Mouse (Mus musculus) gastrocnemius, adult 18-20 months (tissue): Measurements from ENCODE around the gene Cdk2ap2. TPM values are rescaled to one million over a fixed set of nuclear protein-coding genes. Genes with fewer than 3 reads are reported as not detected.
A peak's percentile ranks its signal among the peaks of the same experiment; 100 is the strongest.

Experiments used
- DNase-seq: peaks from one replicate; pipeline ENCODE4 v3.0.0; 2021; ENCODE audit warnings: low spot score
- total RNA-seq, 2 experiments: library from RNA; stranded (reverse); gene quantifications; 2 replicates each; pipeline ENCODE4 v1.2.3; 2021

Gene Cdk2ap2
- total RNA-seq, 2 experiments from 2014 or later, result 18.7 to 19.9 TPM

DNA sequence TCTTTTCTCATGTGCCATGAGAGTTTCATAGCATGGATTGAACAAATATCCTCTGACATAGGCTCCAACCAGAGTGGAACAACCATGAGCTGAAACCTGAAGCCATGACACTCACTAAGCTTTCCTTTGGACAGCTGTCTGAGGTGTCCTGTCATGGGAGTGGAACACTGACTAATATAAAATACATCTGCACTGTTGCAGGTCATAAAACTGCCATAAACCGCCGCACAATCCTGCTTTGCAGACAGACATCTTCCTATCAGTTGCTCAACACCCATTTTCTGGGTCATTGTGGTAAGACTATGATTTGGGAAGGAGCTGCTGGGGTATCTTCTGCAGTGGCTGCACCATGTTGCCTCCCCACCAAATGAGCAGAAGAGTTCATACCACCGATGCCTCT lies 4.2 kb upstream of the Cdk2ap2 start:
- DNase-seq, result no peak

DNA sequence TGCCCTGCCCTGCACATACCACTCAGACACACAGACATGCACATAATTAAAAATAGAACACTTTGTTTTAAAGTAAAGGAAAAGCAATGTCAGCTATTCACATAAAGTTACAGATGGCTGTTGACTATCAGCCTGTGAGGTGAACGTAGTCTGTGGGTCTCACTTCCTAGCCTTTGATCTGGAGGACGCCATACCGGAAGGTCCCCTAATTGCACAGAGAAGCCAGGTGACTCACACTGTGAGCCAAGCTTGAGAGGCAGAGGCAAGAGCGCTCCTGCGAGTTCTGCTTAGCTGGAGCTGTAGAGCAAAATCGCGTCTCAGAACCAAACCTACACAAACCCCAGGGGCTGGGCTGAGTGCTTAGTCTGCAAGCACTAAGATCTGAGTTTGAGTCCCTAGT lies 3.2 kb upstream of the Cdk2ap2 start:
- DNase-seq, result no peak

DNA sequence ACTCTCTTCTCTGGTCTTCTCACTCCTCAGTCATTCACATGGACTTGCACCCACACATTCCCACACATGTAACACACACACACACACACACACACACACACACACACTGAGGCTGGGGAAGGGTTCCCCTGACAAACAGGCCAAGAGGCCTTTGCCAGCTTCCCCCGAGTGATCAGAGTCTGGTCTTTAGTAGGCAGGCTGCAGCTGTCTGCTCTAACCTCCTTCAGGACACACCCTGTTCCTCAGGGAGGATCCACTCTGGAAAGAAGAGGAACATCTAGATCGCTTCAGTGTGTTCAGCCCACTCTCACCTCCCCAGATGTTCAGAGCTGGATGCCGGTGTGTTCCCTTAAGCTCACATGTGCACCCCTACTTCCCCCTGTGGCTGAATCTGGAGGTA lies 2.6 kb upstream of the Cdk2ap2 start:
- DNase-seq, result no peak

DNA sequence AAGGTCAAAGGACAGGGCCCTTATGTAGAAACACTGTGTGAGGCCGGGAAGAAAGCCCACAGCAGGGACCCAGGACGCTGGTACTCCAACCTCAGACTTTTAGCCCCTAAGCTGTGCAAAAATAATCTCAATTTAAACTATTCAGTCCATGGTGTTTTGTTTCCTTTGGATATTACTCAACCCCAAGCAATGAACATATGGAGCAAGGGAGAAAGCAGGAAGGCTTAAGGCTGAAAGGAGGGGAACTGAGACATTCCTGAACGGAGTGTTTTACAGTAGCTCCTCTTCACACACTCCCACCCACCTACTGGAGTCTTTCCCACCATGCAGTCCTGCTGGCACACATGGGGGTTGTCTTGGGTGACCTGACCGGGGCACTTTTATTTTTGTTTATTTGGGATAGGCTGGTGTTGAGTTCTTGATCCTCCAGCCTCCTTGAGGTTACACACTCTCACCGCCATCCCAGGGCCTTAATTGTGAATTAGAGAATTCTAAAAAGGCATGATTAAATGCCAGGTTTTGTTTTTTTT lies 2.1 kb upstream of the Cdk2ap2 start:
- DNase-seq, result no peak

DNA sequence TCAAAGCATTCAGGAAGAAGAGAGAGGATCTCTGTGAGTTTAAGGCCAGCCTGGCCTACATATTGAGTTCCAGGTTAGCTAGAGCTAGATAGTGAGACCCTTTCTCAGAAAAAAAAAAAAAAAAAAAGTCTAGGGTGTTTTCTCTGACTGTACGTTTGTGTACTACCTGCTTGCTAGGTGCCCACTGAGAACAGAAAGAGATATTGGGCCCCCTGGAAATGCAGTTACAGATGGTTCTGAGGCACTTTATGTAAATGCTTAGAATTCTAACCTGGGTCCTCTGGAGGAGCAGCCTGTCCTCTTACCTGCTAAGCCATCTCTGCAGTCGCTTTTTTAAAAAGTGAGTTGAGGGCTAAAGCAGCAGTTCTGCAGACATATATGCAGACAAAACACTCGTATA lies 1.2 kb upstream of the Cdk2ap2 start:
- no peak for DNase-seq

DNA sequence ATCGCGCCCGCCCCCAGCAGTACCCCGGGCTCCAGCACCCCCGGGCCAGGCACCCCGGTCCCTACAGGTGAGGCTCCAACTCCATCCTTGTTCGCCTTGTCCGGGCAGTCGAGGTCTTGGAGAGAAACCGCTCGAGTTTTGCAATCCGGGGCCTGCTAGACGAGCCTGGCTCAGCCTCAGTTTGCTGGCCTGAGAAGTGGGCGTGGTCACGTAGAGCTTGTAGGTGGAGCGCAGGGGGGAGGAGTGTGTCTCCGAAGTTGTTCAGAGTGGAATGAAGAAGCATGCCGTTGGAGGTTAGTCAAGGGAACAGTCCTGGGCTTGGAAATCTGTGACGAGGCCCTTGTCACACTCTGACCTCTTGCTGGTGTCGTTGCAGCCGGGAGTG lies 451 bp downstream of the Cdk2ap2 start:
- DNase-seq, result peak; percentile 86

DNA sequence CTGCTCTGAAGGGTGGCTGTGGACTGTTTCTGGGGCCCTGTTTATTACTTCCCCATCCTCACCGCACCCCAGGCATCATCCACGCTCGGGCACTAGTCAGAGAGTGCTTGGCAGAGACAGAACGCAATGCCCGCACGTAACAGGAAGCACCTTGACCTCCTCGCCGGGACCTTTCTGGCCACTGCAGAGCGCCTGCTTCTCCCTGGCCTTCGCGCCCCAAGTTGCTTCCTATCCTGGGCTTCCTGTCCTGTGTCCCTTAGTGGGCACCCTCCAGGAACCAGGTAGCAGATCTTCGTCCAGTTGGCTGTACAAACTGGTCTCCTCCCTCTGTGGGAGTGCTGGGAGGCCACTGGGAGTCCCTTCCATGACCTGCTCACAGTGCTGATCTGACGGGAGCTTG lies 1.4 kb downstream of the Cdk2ap2 start:
- no peak for DNase-seq

DNA sequence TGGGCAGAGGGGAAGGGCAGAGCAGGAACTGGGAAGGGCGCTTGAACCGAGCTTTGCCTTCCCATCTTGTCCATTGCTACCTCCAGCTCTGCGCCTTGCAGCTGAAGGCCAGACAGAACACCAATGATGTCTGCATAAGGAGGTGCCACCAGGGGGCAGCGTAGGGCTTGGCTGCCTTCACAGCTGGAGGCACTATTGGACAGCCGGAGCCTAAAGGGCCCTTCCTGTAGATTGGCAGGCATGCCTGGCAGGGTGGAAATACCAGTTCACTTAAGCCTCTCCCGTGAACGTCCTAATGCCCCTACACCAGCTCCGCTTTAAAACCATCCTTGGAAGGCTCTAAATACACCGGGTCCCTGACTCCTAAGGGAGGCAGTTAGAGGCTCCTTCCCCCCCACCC lies 2.1 kb downstream of the Cdk2ap2 start:
- peak; percentile 92 for DNase-seq

DNA sequence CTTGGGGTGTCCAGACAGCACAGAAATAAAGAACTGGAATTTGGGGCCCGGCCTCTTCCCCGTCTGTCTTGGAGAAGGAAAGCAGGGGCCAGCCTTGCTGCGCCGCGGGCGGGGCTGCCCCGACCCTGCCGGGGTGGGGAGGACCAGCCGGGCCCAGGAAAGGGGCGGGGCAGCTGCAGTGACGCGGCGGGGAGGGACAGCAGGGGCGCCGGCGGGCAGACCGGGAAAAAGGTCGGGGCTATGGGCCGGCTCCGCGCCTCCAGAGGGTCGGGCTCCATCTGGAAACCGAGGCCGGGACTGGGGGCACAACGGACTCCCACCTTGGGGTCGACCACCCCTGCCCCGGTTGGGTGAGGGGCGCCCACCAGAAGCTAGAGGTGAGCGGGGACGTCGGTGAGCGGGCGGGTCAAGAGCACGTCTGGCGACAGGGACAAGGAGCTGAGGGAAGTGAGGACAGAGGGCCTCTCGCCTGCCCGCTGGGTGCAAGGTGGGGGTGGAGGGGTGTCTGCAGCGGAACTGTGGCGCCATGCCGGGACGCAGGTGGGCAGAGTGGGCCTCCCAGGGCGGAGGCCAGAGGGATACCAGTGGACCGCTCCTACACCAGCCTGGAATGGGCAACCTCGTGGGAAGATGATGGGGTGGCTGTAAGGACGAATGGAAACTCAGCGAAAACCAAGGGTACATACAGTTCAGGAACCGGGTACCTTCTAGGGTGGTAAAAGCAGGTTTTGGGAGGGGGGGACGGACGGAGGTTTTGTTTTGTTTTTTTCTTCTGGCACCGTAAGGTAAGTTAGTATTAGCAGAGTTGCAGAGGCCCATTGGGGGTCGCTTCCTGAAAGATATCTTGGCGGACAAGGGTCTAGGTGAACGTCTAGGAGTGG lies 3.1 kb downstream of the Cdk2ap2 start, which contains the start of gene Pitpnm1:
Gene Pitpnm1, plus strand, starts transcription at position 162 of the 881 bp plus-strand sequence.
- DNase-seq, result peak; percentile 77

DNA sequence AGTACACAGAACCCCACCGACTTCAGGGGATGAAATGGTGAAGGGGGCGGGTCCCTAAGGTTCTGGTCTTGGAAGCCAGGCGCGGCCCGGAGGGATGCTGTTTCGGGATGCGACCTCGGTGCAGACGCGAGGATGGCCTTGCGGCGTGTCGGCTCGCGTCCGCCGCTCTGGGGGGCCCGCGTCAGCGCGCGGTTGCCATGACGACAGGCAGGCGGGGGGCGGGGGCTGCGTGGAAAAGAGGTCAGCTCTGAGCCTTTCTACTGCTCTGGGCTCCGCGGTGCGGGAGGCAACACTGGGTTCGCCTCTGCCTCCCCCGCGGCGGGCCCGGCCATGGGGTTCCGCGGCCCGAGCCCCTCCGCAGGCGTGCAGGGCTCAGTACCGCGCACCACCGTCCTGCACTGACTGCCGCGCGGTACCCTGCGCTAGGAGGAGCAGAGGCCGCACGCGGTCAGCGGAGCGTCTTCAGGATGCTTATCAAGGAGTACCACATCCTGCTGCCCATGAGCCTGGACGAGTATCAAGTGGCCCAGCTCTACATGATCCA lies 3.8 kb downstream of the Cdk2ap2 start:
- DNase-seq, result no peak

DNA sequence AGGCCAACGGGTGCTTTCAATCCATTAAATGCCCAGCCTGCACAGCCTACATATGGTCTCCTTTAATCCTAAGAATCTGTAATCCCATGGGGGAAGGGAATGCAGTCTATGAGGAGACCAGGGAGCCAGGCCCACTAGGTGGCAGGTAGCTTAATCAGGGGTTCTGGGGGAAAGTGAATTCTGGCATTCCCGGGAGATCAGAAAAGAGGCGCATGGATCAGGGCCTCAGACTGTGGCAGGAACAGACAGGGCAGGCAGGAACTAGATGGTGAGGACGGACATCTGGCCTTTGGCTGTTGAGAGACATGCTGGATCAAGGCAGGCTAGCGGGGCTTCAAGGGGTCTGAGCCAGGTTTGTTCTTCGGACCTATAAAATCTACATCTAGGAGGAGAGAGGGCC lies 4.5 kb downstream of the Cdk2ap2 start:
- no peak for DNase-seq

DNA sequence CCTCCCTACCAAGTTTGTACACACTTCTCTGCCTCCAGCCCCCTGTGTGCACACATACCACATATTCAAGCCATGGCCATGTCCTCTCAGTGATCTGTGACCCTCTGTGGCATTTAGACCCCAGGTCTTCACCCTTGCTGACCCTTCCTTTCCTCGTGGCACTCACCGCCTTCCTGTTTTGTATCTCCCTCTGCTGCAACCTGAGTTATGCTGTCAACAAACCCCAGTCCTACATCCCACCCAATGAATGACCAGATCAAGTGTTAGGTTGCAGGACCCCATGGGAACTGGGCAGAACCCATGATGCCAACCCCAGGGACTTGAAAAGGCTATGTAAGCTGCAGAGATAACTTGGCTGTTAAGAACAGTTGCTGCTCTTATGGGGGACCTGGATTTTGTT lies 5.1 kb downstream of the Cdk2ap2 start:
- DNase-seq, result no peak

DNA sequence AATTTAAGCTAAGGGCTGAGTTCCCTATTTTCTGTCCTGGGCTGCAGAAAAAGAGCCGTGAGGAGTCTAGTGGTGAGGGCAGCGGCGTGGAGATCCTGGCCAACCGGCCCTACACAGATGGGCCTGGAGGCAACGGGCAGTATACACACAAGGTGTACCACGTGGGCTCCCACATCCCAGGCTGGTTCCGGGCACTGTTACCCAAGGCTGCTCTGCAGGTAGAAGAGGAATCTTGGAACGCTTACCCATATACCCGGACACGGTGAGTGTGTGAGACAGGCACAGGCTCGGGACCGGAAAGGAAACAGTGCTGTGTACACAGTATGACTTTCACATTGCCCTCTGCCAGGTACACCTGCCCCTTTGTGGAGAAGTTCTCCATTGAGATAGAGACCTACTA lies 5.6 kb downstream of the Cdk2ap2 start:
- no peak for DNase-seq

DNA sequence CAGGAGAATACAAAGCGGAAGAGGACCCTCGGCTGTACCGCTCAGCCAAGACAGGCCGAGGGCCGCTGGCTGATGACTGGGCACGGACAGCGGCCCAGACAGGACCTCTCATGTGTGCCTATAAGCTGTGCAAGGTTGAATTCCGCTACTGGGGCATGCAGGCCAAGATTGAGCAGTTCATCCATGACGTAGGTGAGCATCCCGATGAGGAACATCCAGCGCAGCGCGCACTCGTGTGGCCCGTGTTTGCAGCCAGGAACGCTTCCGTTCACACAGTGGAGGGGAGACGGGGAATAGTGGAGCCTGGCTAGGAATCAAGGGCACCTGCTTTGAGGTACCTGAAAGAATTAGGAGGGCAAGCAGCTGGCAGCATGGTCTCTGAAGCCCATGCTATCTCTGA lies 6.3 kb downstream of the Cdk2ap2 start:
- DNase-seq, result no peak

DNA sequence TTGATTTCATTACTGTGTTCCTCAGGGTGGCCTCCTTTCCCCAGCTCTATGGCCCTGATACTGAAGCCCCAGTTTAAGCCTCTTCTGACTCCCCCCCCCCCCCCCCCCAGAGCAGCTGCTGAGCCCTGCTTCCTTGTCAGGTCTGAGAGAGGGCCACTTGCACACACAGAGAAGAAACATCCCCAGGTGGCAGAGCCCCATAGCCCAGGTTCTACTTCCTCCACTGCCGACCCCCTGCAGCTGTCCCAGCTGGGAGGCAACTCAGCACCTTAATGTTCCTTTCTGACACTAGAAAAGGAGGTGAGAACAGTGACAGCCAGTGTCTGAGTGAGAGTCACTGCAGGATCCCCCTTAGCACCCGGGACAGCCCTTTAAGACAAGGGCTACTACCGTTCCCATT lies 6.8 kb downstream of the Cdk2ap2 start:
- DNase-seq, result no peak

DNA sequence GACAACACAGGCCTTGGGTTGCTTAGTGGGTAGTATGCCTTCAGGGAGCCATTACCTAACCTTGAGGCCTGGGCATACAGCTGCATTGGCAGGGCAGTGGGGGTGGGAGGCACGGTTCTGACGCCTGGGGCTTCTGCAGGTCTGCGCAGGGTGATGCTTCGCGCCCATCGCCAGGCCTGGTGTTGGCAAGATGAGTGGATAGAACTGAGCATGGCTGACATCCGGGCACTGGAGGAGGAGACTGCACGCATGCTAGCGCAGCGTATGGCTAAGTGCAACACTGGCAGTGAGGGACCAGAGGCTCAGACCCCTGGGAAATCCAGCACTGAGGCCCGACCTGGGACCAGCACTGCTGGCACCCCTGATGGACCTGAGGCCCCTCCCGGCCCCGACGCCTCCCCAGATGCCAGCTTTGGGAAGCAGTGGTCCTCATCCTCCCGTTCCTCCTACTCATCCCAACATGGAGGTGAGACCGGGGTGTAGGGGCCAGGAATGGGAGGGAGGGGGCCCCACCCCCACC lies 7.8 kb downstream of the Cdk2ap2 start:
- no peak for DNase-seq

DNA sequence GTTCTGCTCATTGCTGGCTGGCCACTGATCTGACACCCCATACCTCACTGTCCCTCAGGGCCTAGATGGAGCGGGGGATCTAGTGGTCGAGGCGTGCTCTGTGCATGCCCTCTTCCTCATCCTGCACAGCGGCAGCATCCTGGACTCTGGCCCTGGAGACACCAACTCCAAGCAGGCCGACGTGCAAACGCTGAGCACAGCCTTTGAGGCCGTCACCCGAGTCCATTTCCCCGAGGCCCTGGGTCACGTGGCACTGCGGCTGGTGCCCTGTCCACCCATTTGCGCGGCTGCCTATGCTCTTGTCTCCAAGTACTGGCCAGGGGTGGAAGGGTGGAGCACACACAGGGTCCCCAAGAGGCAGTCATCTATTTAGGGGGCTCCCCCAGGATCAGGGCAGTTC lies 9.7 kb downstream of the Cdk2ap2 start:
- DNase-seq, result no peak

DNA sequence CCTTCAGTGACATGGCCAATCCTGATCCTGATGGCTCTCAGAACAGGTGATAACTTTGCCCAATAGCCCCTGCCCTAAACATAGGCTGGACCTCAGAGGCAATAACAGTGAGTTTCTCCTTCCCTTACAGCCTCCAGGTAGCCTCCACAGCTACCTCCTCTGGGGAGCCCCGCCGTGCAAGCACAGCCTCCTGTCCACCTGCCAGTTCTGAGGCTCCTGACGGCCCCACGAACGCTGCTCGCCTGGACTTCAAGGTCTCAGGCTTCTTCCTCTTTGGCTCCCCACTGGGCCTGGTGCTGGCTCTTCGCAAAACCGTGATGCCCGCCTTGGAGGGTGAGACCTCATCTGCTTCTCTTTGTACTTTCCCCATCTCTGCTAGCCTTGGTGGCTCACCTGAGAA lies 11.6 kb downstream of the Cdk2ap2 start:
- no peak for DNase-seq

DNA sequence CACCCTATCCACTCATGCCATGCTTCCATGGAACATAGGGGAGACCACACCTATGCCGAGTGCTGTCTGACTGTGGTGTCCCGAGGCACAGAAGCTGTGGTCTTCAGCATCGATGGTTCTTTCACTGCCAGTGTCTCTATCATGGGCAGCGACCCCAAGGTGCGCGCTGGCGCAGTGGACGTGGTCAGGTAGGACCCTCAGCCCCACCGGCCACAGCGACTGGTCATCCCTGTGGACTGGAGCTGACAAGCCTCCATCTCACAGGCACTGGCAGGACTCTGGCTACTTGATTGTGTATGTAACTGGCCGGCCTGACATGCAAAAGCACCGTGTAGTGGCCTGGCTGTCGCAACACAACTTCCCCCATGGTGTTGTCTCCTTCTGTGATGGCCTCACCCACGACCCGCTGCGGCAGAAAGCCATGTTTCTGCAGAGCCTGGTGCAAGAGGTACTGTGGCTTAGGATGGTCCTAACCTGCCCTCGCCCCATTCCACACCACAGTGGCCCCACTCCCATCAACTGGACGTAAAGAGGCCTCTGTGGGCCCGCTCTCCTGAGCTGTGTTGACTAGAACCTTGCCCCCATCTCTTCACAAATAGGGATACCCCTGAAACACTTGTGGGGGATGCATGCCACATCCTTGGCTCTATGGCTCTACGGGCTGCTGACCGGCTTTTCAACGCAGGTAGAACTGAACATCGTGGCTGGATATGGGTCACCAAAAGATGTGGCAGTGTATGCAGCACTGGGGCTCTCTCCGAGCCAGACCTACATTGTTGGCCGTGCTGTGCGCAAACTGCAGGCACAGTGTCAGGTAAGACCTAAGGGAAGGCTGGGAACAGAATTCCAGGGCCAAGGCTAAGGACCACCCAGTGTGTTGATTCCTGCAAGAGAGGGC lies 15.3 kb downstream of the Cdk2ap2 start:
- no peak for DNase-seq

DNA sequence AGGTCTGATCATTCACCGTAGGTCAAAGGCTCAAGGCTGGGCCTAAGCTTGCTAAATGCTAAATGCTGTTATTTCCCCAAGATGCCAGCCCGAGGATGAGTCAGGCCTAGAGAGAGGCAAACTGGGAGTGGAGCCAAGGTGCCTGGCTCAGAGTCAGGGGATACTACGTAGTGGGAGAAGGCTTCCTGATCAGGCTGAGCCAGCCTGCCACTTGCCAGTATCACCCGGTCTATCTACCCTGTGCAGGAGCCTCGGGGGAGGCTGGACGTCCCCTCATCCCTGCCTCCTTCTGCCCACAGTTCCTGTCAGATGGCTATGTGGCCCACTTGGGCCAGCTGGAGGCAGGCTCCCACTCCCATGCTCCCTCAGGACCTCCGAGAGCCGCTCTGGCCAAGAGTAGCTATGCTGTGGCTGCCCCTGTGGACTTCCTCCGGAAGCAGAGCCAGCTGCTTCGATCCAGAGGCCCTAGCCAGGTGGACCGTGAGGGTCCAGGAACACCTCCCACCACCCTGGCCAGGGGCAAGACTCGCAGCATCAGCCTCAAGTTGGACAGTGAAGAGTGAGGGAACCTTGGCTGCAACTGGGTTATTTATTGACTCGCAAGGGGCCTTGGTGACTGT lies 16.3 kb downstream of the Cdk2ap2 start:
- DNase-seq, result peak; percentile 81

DNA sequence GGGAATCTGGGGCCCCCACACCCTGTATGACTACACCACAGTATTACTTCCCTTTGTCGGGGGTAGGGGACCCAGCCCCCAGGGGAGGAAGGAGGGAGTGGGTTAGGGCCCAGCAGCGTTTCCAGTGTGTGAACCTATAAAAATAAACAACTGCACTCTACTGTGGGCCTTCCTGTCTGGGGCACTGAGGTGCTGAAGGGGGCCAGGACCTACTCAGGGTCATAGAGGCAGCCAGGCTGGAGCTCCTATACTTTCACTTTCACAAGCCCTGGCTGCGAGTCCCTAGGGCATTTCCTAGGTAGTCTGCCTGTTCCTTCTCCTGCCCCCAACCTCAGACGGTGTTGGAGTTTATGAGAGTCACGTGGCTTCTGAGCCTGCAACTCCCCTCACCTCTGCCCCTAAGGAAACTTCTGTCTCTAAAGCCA lies 16.8 kb downstream of the Cdk2ap2 start:
- DNase-seq, result no peak
